Mouse (Mus musculus): ENCODE measurements around the gene Eef2kmt. TPM values are rescaled to one million over a fixed set of nuclear protein-coding genes. Genes with fewer than 3 reads are reported as not detected.

The Eef2kmt gene
- polyA plus RNA-seq (2015; fragmentation: Nextera tagmentation; extraction: Ambion mirVana) = 8.3 and 8.9 TPM in 2 replicates

- Histone ChIP-seq H3K4me3 (ENCODE audit: low read depth, low read length) (peak within 1 kb of the TSS; percentile 71), H3K27ac (ENCODE audit: low read depth) (peak within 1 kb of the TSS; percentile 64), H3K4me1 (ENCODE audit: insufficient read depth) (peaks cover 15% of the 10 kb centered on the region), H3K9me3 (ENCODE audit: low read length) (no peaks in the 10 kb centered on the region), H3K36me3 (replicated peaks; ENCODE audit: insufficient read depth, low read length) (peaks cover 5% of the 10 kb centered on the region; the same call in 1 of the 2 replicates), H3K9ac (replicated peaks) (peak within 1 kb of the TSS; percentile 74), H3K4me2 (ENCODE audit: low read depth, low read length) (peak within 1 kb of the TSS; percentile 85), H3K27me3 (ENCODE audit: insufficient read depth, low read length) (no peaks in the 10 kb centered on the region)
- 2% methylated on average over 48 of the region's 57 CpGs for WGBS (ENCODE audit: insufficient replicate concordance)
- DNase-seq (peak; percentile 98), ATAC-seq (peak; percentile 95)
- TF ChIP-seq EP300 (IDR thresholded peaks at IDR 0.05; ENCODE audit: low read depth) (no peak), CTCF (IDR thresholded peaks at IDR 0.05; ENCODE audit: low read depth) (peak; percentile 84)
These were observed at the start of gene Eef2kmt for GRCm38 (mm10) chr16:5255779-5256496. Gene Eef2kmt (minus strand): TSS chr16:5255983.

GRCm38 (mm10) chr16:5295238-5295637, 39.5 kb upstream of the Eef2kmt start:
- no peaks in the 10 kb centered on the region for H3K36me3 ChIP-seq (replicated peaks; ENCODE audit: insufficient read depth, low read length)
- H3K9me3 ChIP-seq (ENCODE audit: low read length) = no peaks in the 10 kb centered on the region
- no peak overlapping the region for H3K4me3 ChIP-seq (ENCODE audit: low read depth, low read length)
- DNase-seq (no peak), ATAC-seq (no peak)
- H3K27me3 ChIP-seq (ENCODE audit: insufficient read depth, low read length) = no peaks in the 10 kb centered on the region
- WGBS (ENCODE audit: insufficient replicate concordance) = 63% methylated on average over 5 of the region's 5 CpGs
- H3K9ac ChIP-seq (replicated peaks) = no peak overlapping the region
- no peak overlapping the region for H3K27ac ChIP-seq (ENCODE audit: low read depth)
- H3K4me2 ChIP-seq (ENCODE audit: low read depth, low read length) = no peak overlapping the region
- H3K4me1 ChIP-seq (ENCODE audit: insufficient read depth) = no peaks in the 10 kb centered on the region
- no peak for TF ChIP-seq CTCF (IDR thresholded peaks at IDR 0.05; ENCODE audit: low read depth)
- TF ChIP-seq EP300 (IDR thresholded peaks at IDR 0.05; ENCODE audit: low read depth) = no peak

GRCm38 (mm10) chr16:5285376-5285775, 29.6 kb upstream of the Eef2kmt start:
- no peak for ATAC-seq
- no peak overlapping the region for H3K4me3 ChIP-seq (ENCODE audit: low read depth, low read length)
- no peak overlapping the region for H3K9ac ChIP-seq (replicated peaks)
- no peaks in the 10 kb centered on the region for H3K27me3 ChIP-seq (ENCODE audit: insufficient read depth, low read length)
- H3K36me3 ChIP-seq (replicated peaks; ENCODE audit: insufficient read depth, low read length) = no peaks in the 10 kb centered on the region
- 45% methylated on average over 3 of the region's 3 CpGs for WGBS (ENCODE audit: insufficient replicate concordance)
- DNase-seq = no peak
- no peak overlapping the region for H3K4me2 ChIP-seq (ENCODE audit: low read depth, low read length)
- TF ChIP-seq CTCF (IDR thresholded peaks at IDR 0.05; ENCODE audit: low read depth) = no peak
- TF ChIP-seq EP300 (IDR thresholded peaks at IDR 0.05; ENCODE audit: low read depth) = no peak
- H3K27ac ChIP-seq (ENCODE audit: low read depth) = no peak overlapping the region
- no peaks in the 10 kb centered on the region for H3K9me3 ChIP-seq (ENCODE audit: low read length)
- no peaks in the 10 kb centered on the region for H3K4me1 ChIP-seq (ENCODE audit: insufficient read depth)

- no peak overlapping the region for H3K9ac ChIP-seq (replicated peaks)
- 81% methylated on average over 9 of the region's 9 CpGs for WGBS (ENCODE audit: insufficient replicate concordance)
- no peak for DNase-seq
- no peaks in the 10 kb centered on the region for H3K9me3 ChIP-seq (ENCODE audit: low read length)
- H3K27me3 ChIP-seq (ENCODE audit: insufficient read depth, low read length) = no peaks in the 10 kb centered on the region
- TF ChIP-seq CTCF (IDR thresholded peaks at IDR 0.05; ENCODE audit: low read depth) (no peak), EP300 (IDR thresholded peaks at IDR 0.05; ENCODE audit: low read depth) (no peak)
- ATAC-seq = no peak
- no peak overlapping the region for H3K27ac ChIP-seq (ENCODE audit: low read depth)
- no peak overlapping the region for H3K4me3 ChIP-seq (ENCODE audit: low read depth, low read length)
- H3K36me3 ChIP-seq (replicated peaks; ENCODE audit: insufficient read depth, low read length) = no peaks in the 10 kb centered on the region
- no peaks in the 10 kb centered on the region for H3K4me1 ChIP-seq (ENCODE audit: insufficient read depth)
- H3K4me2 ChIP-seq (ENCODE audit: low read depth, low read length) = no peak overlapping the region
These were observed 26.9 kb upstream of the Eef2kmt start for GRCm38 (mm10) chr16:5282686-5283085.

GRCm38 (mm10) chr16:5279571-5280222, 23.9 kb upstream of the Eef2kmt start:
- Histone ChIP-seq H3K9me3 (ENCODE audit: low read length) (no peaks in the 10 kb centered on the region), H3K36me3 (replicated peaks; ENCODE audit: insufficient read depth, low read length) (no peaks in the 10 kb centered on the region), H3K27me3 (ENCODE audit: insufficient read depth, low read length) (no peaks in the 10 kb centered on the region), H3K27ac (ENCODE audit: low read depth) (no peak overlapping the region), H3K4me2 (ENCODE audit: low read depth, low read length) (no peak overlapping the region), H3K4me3 (ENCODE audit: low read depth, low read length) (no peak overlapping the region), H3K9ac (replicated peaks) (no peak overlapping the region), H3K4me1 (ENCODE audit: insufficient read depth) (no peaks in the 10 kb centered on the region)
- DNase-seq = no peak
- WGBS (ENCODE audit: insufficient replicate concordance) = 68% methylated on average over 5 of the region's 5 CpGs
- no peak for TF ChIP-seq EP300 (IDR thresholded peaks at IDR 0.05; ENCODE audit: low read depth)
- TF ChIP-seq CTCF (IDR thresholded peaks at IDR 0.05; ENCODE audit: low read depth) = no peak
- no peak for ATAC-seq

GRCm38 (mm10) chr16:5272371-5272770, 16.6 kb upstream of the Eef2kmt start:
- H3K4me3 ChIP-seq (ENCODE audit: low read depth, low read length) = no peak overlapping the region
- no peak overlapping the region for H3K27ac ChIP-seq (ENCODE audit: low read depth)
- no peak for ATAC-seq
- H3K27me3 ChIP-seq (ENCODE audit: insufficient read depth, low read length) = no peaks in the 10 kb centered on the region
- TF ChIP-seq CTCF (IDR thresholded peaks at IDR 0.05; ENCODE audit: low read depth) (no peak), EP300 (IDR thresholded peaks at IDR 0.05; ENCODE audit: low read depth) (no peak)
- DNase-seq = no peak
- WGBS (ENCODE audit: insufficient replicate concordance) = 75% methylated on average over 3 of the region's 3 CpGs
- H3K9me3 ChIP-seq (ENCODE audit: low read length) = no peaks in the 10 kb centered on the region
- H3K9ac ChIP-seq (replicated peaks) = no peak overlapping the region
- no peaks in the 10 kb centered on the region for H3K36me3 ChIP-seq (replicated peaks; ENCODE audit: insufficient read depth, low read length)
- H3K4me2 ChIP-seq (ENCODE audit: low read depth, low read length) = no peak overlapping the region
- no peaks in the 10 kb centered on the region for H3K4me1 ChIP-seq (ENCODE audit: insufficient read depth)
